In the genomic region with DNA sequence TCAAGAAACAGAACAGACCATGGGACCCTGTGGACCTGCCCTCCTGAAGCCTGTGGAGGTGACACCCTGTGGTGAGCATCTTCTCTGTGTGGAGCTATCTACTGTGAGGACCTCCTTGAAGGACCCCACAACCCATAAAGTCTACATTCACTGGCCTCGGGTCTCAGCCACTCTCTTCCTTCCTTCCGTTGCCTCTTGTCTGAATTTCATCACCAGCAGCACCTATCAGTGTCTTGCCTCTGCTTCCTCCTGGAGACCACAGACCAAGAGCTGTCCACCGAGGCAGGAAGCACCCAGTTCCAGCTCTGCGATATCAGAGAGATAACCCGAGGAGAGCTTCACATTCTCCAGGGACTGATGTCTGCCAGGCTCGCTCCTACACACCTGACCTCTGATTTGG, we compare ENCODE assay signal across 34 mouse cellular contexts. TPM values are rescaled to one million over a fixed set of nuclear protein-coding genes. Genes with fewer than 3 reads are reported as not detected.
DNase-seq lines count a peak whose midpoint lies in the region; ATAC-seq and TF ChIP-seq lines count a peak whose summit lies in the region.
"Had no signal": no experiment of that assay in that cellular context is flagged by ENCODE, and none has a peak within 500 bp of the region (broad histone marks: within the 10 kb centered on the region; RNA-seq: fewer than 3 reads in every experiment).

No protein-coding gene starts in this region.

- no peak overlapping the region for H3K9ac ChIP-seq in forebrain, postnatal 0 days
- H3K9ac ChIP-seq in liver, postnatal 0 days (replicated peaks) = no peak overlapping the region
- no peak overlapping the region for H3K9ac ChIP-seq in midbrain, embryonic 13.5 days (replicated peaks)
- H3K9ac ChIP-seq in lung, postnatal 0 days (replicated peaks; ENCODE audit: low read depth) = no peak overlapping the region
- H3K9ac ChIP-seq: forebrain, embryonic 12.5 days; intestine, embryonic 15.5 days; limb, embryonic 13.5 days; midbrain, embryonic 12.5 days had no signal

- H3K4me2 ChIP-seq in forebrain, postnatal 0 days (ENCODE audit: low read depth) = no peak overlapping the region
- no peak overlapping the region for H3K4me2 ChIP-seq in liver, postnatal 0 days (ENCODE audit: low read depth, low read length)
- H3K4me2 ChIP-seq in midbrain, embryonic 13.5 days (replicated peaks) = no peak overlapping the region
- no peak overlapping the region for H3K4me2 ChIP-seq in lung, postnatal 0 days (replicated peaks; ENCODE audit: low read depth, low read length)
- H3K4me2 ChIP-seq: forebrain, embryonic 12.5 days; intestine, embryonic 15.5 days; limb, embryonic 13.5 days; midbrain, embryonic 12.5 days had no signal

- no peak overlapping the region for H3K4me3 ChIP-seq in forebrain, embryonic 10.5 days
- H3K4me3 ChIP-seq in forebrain, postnatal 0 days (ENCODE audit: low read depth, low read length) = no peak overlapping the region
- no peak overlapping the region for H3K4me3 ChIP-seq in liver, postnatal 0 days (ENCODE audit: low read depth, low read length)
- no peak overlapping the region for H3K4me3 ChIP-seq in midbrain, embryonic 13.5 days (replicated peaks)
- no peak overlapping the region for H3K4me3 ChIP-seq in midbrain, embryonic 10.5 days
- H3K4me3 ChIP-seq in lung, postnatal 0 days (ENCODE audit: low read depth, low read length) = no peak overlapping the region
- H3K4me3 ChIP-seq: erythroblast, embryonic 14.5 days; forebrain, embryonic 12.5 days; intestine, embryonic 15.5 days; limb, embryonic 13.5 days; midbrain, embryonic 12.5 days had no signal

- no peak for DNase-seq in forebrain, embryonic 10.5 days (ENCODE audit: extremely low spot score, low spot score)
- DNase-seq in forebrain, postnatal 0 days = no peak
- DNase-seq in liver, postnatal 0 days = no peak
- DNase-seq in midbrain, embryonic 10.5 days (ENCODE audit: low spot score) = no peak
- DNase-seq in lung, postnatal 0 days (ENCODE audit: low spot score) = no peak
- DNase-seq: cerebellum, adult 11 months; cerebellum, adult 9-11 months; thymus, postnatal 4 days had no signal

- no peaks in the 10 kb centered on the region for H3K27me3 ChIP-seq in forebrain, embryonic 10.5 days (ENCODE audit: poor library complexity, severe bottlenecking)
- H3K27me3 ChIP-seq in forebrain, postnatal 0 days (ENCODE audit: insufficient read depth, low read length) = no peaks in the 10 kb centered on the region
- H3K27me3 ChIP-seq in liver, postnatal 0 days (ENCODE audit: insufficient read depth, low read length) = no peaks in the 10 kb centered on the region
- no peaks in the 10 kb centered on the region for H3K27me3 ChIP-seq in midbrain, embryonic 13.5 days
- no peaks in the 10 kb centered on the region for H3K27me3 ChIP-seq in midbrain, embryonic 10.5 days (ENCODE audit: low read depth, poor library complexity, severe bottlenecking)
- no peaks in the 10 kb centered on the region for H3K27me3 ChIP-seq in lung, postnatal 0 days (replicated peaks; ENCODE audit: insufficient read depth, low read length)
- H3K27me3 ChIP-seq: forebrain, embryonic 12.5 days; intestine, embryonic 15.5 days had no signal

- H3K9me3 ChIP-seq in forebrain, embryonic 10.5 days = no peaks in the 10 kb centered on the region
- no peaks in the 10 kb centered on the region for H3K9me3 ChIP-seq in forebrain, postnatal 0 days (ENCODE audit: low read length)
- no peaks in the 10 kb centered on the region for H3K9me3 ChIP-seq in liver, postnatal 0 days (ENCODE audit: low read length)
- H3K9me3 ChIP-seq in midbrain, embryonic 13.5 days = no peaks in the 10 kb centered on the region
- H3K9me3 ChIP-seq in midbrain, embryonic 10.5 days (replicated peaks) = no peaks in the 10 kb centered on the region
- H3K9me3 ChIP-seq in lung, postnatal 0 days (ENCODE audit: low read length) = no peaks in the 10 kb centered on the region
- H3K9me3 ChIP-seq: forebrain, embryonic 12.5 days; G1E; intestine, embryonic 15.5 days; limb, embryonic 13.5 days; midbrain, embryonic 12.5 days had no signal

- no peak for TF ChIP-seq EP300 in liver, postnatal 0 days (IDR thresholded peaks at IDR 0.05; ENCODE audit: low read depth)
- TF ChIP-seq EP300 in lung, postnatal 0 days (IDR thresholded peaks at IDR 0.05) = no peak

- no peaks in the 10 kb centered on the region for H3K36me3 ChIP-seq in forebrain, embryonic 10.5 days (replicated peaks)
- no peaks in the 10 kb centered on the region for H3K36me3 ChIP-seq in forebrain, postnatal 0 days (ENCODE audit: insufficient read depth)
- no peaks in the 10 kb centered on the region for H3K36me3 ChIP-seq in liver, postnatal 0 days (replicated peaks; ENCODE audit: insufficient read depth, low read length)
- no peaks in the 10 kb centered on the region for H3K36me3 ChIP-seq in midbrain, embryonic 13.5 days
- no peaks in the 10 kb centered on the region for H3K36me3 ChIP-seq in midbrain, embryonic 10.5 days
- no peaks in the 10 kb centered on the region for H3K36me3 ChIP-seq in lung, postnatal 0 days (ENCODE audit: insufficient read depth, low read length)
- H3K36me3 ChIP-seq: forebrain, embryonic 12.5 days; G1E; intestine, embryonic 15.5 days; limb, embryonic 13.5 days; midbrain, embryonic 12.5 days had no signal

- no peak for TF ChIP-seq CTCF in forebrain, postnatal 0 days (IDR thresholded peaks at IDR 0.05; ENCODE audit: low read depth)
- TF ChIP-seq CTCF in liver, postnatal 0 days (IDR thresholded peaks at IDR 0.05; ENCODE audit: low read depth) = no peak
- TF ChIP-seq CTCF in lung, postnatal 0 days (IDR thresholded peaks at IDR 0.05) = no peak

- H3K4me1 ChIP-seq in forebrain, embryonic 10.5 days = peaks cover 54% of the 10 kb centered on the region
- H3K4me1 ChIP-seq in forebrain, postnatal 0 days (ENCODE audit: insufficient read depth) = peaks cover 7% of the 10 kb centered on the region; the same call in 1 of the 2 replicates
- peaks cover 8% of the 10 kb centered on the region for H3K4me1 ChIP-seq in liver, postnatal 0 days (ENCODE audit: insufficient read depth)
- H3K4me1 ChIP-seq in midbrain, embryonic 13.5 days (replicated peaks) = peaks cover 62% of the 10 kb centered on the region
- peaks cover 45% of the 10 kb centered on the region for H3K4me1 ChIP-seq in midbrain, embryonic 10.5 days
- no peaks in the 10 kb centered on the region for H3K4me1 ChIP-seq in lung, postnatal 0 days (ENCODE audit: insufficient read depth, low read depth, low read length)

- H3K27ac ChIP-seq in forebrain, embryonic 10.5 days = 0 out of 2 replicates have a peak overlapping the region, but pooled peaks have one; percentile 12
- no peak overlapping the region for H3K27ac ChIP-seq in forebrain, postnatal 0 days (ENCODE audit: low read depth, low read length)
- H3K27ac ChIP-seq in liver, postnatal 0 days (ENCODE audit: low read depth) = no peak overlapping the region
- H3K27ac ChIP-seq in midbrain, embryonic 13.5 days = no peak overlapping the region
- no peak overlapping the region; the same call in 1 of the 2 replicates for H3K27ac ChIP-seq in midbrain, embryonic 10.5 days (replicated peaks)
- no peak overlapping the region for H3K27ac ChIP-seq in lung, postnatal 0 days (ENCODE audit: low read length)
- H3K27ac ChIP-seq: forebrain, embryonic 12.5 days; hindbrain, postnatal 0 days; intestine, embryonic 15.5 days; kidney, postnatal 0 days; limb, embryonic 13.5 days; midbrain, embryonic 12.5 days had no signal

- ATAC-seq in forebrain, postnatal 0 days = no peak
- ATAC-seq in granulocyte monocyte progenitor cell, adult 5-6 weeks (replicated peaks; ENCODE audit: poor library complexity, severe bottlenecking) = peak; percentile 78
- ATAC-seq in liver, postnatal 0 days = peak; percentile 19; the same call in 1 of the 2 replicates
- ATAC-seq in monocyte, adult 5-6 weeks (replicated peaks; ENCODE audit: insufficient number of reproducible peaks, low FRiP score, low TSS enrichment, poor library complexity, severe bottlenecking) = 0 out of 2 replicates have a peak, but pooled peaks have one; percentile 9
- no peak for ATAC-seq in midbrain, embryonic 13.5 days
- no peak for ATAC-seq in lung, postnatal 0 days
- ATAC-seq: hindbrain, postnatal 0 days; intestine, embryonic 15.5 days had no signal

- WGBS in forebrain, embryonic 10.5 days = 84% methylated on average over 6 of the region's 6 CpGs
- 89% methylated on average over 6 of the region's 6 CpGs for WGBS in forebrain, postnatal 0 days
- 36% methylated on average over 6 of the region's 6 CpGs for WGBS in liver, postnatal 0 days (ENCODE audit: insufficient replicate concordance)
- 91% methylated on average over 6 of the region's 6 CpGs for WGBS in midbrain, embryonic 13.5 days
- 94% methylated on average over 6 of the region's 6 CpGs for WGBS in midbrain, embryonic 10.5 days
- WGBS in lung, postnatal 0 days = 67% methylated on average over 6 of the region's 6 CpGs

RNA-seq across cellular contexts. Expression of gene Rtn4r, which starts 31.8 kb away (rescaled TPM):
- polyA plus RNA-seq in forebrain, embryonic 10.5 days (2016; fragmentation: Nextera tagmentation; extraction: Ambion mirVana) = 0.87 and 1.2 TPM in 2 replicates
- 28.0 and 36.7 TPM in 2 replicates for total RNA-seq in forebrain, postnatal 0 days (2014; rRNA removed)
- 30.0 and 33.5 TPM in 2 replicates for polyA plus RNA-seq in forebrain, postnatal 0 days (2015; fragmentation: Nextera tagmentation; extraction: Ambion mirVana)
- 4.5 and 14.7 TPM in 2 replicates for total RNA-seq in granulocyte monocyte progenitor cell, adult 5-6 weeks (2014; fragmentation: Nextera tagmentation)
- 2.7 and 2.9 TPM in 2 replicates for total RNA-seq in granulocyte monocyte progenitor cell, adult 5-6 weeks (2017)
- 0.15 and 0.21 TPM in 2 replicates for polyA plus RNA-seq in liver, postnatal 0 days (2015; fragmentation: Nextera tagmentation; extraction: Ambion mirVana)
- 0.38 TPM in 1 of 3 replicates, not detected in the others for total RNA-seq in monocyte, adult 5-6 weeks (2017)
- 10.4 and 13.4 TPM in 2 replicates for polyA plus RNA-seq in midbrain, embryonic 13.5 days (2015; fragmentation: Nextera tagmentation; extraction: Ambion mirVana)
- polyA plus RNA-seq in midbrain, embryonic 10.5 days (2016; fragmentation: Nextera tagmentation; extraction: Ambion mirVana) = 1.8 and 2.2 TPM in 2 replicates
- polyA plus RNA-seq in lung, postnatal 0 days (2015; fragmentation: Nextera tagmentation; extraction: Ambion mirVana) = 0.17 and 0.23 TPM in 2 replicates
- polyA plus RNA-seq: G1E had no signal

RNA-seq across cellular contexts. Expression of gene Ccdc188, which starts 58.4 kb away (rescaled TPM):
- polyA plus RNA-seq in forebrain, embryonic 10.5 days (2016; fragmentation: Nextera tagmentation; extraction: Ambion mirVana) = not detected in 2 replicates
- not detected in 2 replicates for total RNA-seq in forebrain, postnatal 0 days (2014; rRNA removed)
- polyA plus RNA-seq in forebrain, postnatal 0 days (2015; fragmentation: Nextera tagmentation; extraction: Ambion mirVana) = 0.11 TPM in 1 of 2 replicates, not detected in the other
- total RNA-seq in granulocyte monocyte progenitor cell, adult 5-6 weeks (2014; fragmentation: Nextera tagmentation) = not detected in 2 replicates
- not detected in 2 replicates for total RNA-seq in granulocyte monocyte progenitor cell, adult 5-6 weeks (2017)
- not detected in 2 replicates for polyA plus RNA-seq in liver, postnatal 0 days (2015; fragmentation: Nextera tagmentation; extraction: Ambion mirVana)
- not detected in 3 replicates for total RNA-seq in monocyte, adult 5-6 weeks (2017)
- 0.09 TPM in 1 of 2 replicates, not detected in the other for polyA plus RNA-seq in midbrain, embryonic 13.5 days (2015; fragmentation: Nextera tagmentation; extraction: Ambion mirVana)
- polyA plus RNA-seq in midbrain, embryonic 10.5 days (2016; fragmentation: Nextera tagmentation; extraction: Ambion mirVana) = not detected in 2 replicates
- polyA plus RNA-seq in lung, postnatal 0 days (2015; fragmentation: Nextera tagmentation; extraction: Ambion mirVana) = not detected in 2 replicates
- total RNA-seq: adrenal gland, adult 18-20 months; adrenal gland, postnatal 4 days; G1E; gastrocnemius, postnatal 10 days; heart, postnatal 14 days; hindbrain, postnatal 0 days; layer of hippocampus, adult 8-10 months; layer of hippocampus, postnatal 25 days had no signal
- polyA plus RNA-seq: cortical plate, adult 2 months; embryonic facial prominence, embryonic 14.5 days; erythroblast, embryonic 14.5 days; forebrain, embryonic 12.5 days; G1E; hindbrain, embryonic 11.5 days; hindbrain, postnatal 0 days; intestine, embryonic 15.5 days; kidney, adult 2 months; kidney, postnatal 0 days; limb, embryonic 13.5 days; liver, embryonic 16.5 days; lung, embryonic 16.5 days; midbrain, embryonic 12.5 days; neural tube, embryonic 14.5 days; small intestine, adult 2 months; stomach, embryonic 14.5 days had no signal

Comparison
In these comparisons a context has a peak if more than half of its experiments do, and no peak if none do; other contexts are left out.
1. ATAC-seq: peak in granulocyte monocyte progenitor cell, adult 5-6 weeks (single experiment), liver, postnatal 0 days (single experiment) and monocyte, adult 5-6 weeks (single experiment); none in forebrain, postnatal 0 days (single experiment), midbrain, embryonic 13.5 days (single experiment) and lung, postnatal 0 days (single experiment).